Mouse (Mus musculus) retina, embryonic 14.5 days (tissue): Measurements from ENCODE around the gene Swt1.
"Not testable (repeated sequence)": the region's sequence is repeated elsewhere in the genome, so short reads cannot be mapped to it uniquely, and the experiment has no call there.

Experiments
- DNase-seq: peaks from one replicate; pipeline ENCODE4 v3.0.0-alpha.2; 2015; ENCODE audit warnings: low spot score

The Swt1 gene

DNA sequence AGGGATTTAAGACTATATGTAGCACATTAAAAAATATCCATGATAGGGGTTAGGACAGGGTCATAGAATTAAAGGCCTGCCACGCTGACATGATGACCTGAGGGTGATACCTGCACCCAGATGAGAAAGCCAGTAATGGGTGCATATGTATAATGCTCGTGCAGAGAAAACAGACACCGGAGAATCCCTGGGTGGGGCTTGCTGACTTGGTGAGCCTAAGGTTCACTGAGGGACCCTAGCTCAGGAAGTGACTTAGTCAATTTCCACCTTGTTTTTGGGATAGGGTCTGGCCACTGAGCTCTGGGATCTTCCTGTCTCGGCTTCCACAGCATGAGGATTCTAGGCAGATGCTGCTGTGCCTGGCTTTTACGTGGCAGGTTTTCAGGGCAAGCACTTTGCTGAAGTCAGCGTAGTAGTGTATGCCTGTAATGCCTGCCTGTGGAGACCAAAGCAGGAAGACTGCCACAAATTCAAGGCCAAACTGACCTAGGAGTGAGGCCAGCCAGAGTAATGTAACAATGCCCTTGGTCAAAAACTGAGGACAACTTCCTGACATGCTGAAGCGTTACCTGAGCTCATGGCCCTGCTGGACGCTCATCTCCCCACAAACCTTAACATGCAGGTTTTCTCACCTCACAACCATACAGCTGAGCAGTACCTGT is 61.2 kb downstream of the Swt1 start:
- DNase-seq, result no peak

GRCm38 (mm10) chr1:151359374-151359773 is 68.9 kb downstream of the Swt1 start:
- DNase-seq, result no peak

DNA sequence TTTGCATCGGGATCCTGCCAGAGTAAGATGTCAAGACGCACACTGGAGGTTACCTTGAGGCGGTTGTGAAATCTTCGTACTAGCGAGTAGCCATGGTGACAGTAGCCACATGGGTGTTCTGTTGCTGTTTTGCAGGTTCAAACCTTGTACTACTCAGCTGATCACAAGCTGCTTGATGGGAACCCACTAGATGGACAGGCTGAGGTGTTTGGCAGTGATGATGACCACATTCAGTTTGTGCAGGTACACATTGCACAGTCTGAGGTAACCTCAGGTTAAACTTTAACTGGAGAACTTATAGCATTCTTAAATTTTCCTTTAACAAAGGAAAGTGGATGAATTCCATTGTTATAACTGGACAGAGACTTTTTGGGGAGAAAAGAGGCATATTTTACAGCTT is 72.3 kb downstream of the Swt1 start:
- DNase-seq, result no peak

DNA sequence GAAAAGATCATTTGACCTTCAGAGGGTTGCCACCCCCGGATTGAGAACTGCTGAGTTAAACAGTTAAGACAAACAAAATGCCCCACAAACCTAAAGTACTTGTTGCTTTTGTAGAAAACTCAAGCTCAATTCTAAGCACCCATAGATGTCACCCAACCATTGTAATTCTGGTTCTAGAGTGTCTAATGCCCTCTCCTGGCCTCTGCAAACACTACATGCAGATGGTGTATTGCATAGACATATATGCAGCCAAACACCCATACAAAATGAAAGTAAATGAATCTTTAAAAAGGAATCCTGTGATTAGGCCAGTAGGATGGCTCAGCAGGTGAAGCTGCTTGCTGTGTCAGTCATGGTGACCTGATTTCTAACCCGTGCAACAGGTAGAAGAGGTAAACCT is 75.3 kb downstream of the Swt1 start:
- peak; percentile 58 for DNase-seq

DNA sequence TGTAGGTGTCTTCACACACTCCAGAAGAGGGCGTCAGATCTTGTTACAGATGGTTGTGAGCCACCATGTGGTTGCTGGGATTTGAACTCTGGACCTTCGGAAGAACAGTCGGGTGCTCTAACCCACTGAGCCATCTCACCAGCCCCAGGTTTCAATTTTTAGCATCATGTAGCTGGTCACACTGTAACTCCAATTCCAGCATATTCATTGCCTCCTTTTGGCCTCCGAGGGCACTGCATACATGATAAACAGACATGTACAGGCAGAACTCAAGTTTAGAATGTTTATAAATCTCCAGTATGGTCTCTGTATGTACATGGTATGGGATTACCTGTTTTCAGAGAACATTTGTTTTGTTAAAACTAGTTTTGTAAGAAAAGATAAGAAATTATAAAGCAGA is 80.0 kb downstream of the Swt1 start:
- not testable (repeated sequence) for DNase-seq

DNA sequence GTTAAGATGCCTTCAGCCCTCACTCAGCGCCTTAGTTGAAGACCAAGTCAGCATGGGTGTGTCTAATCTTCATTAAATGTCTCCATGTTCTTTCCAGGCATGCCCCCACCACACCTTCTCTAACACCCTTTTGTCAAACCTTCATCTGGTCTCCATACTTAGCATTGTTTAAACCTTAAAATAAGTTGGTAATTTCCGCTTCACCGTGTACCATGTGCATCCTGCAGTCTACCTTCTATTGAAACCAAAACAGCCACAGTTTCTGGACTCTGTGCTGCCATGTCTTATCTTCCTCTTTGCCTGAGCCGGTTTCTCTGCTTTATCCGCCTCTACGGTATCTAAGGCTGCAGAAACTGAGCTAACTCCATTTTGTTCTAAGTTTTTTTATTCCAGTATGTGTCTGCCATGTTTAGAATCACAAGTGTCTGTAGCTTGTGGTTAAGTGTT is 81.6 kb downstream of the Swt1 start:
- DNase-seq, result no peak

- no peak for DNase-seq
Measured at GRCm38 (mm10) chr1:151345863-151346195, 82.4 kb downstream of the Swt1 start.

DNA sequence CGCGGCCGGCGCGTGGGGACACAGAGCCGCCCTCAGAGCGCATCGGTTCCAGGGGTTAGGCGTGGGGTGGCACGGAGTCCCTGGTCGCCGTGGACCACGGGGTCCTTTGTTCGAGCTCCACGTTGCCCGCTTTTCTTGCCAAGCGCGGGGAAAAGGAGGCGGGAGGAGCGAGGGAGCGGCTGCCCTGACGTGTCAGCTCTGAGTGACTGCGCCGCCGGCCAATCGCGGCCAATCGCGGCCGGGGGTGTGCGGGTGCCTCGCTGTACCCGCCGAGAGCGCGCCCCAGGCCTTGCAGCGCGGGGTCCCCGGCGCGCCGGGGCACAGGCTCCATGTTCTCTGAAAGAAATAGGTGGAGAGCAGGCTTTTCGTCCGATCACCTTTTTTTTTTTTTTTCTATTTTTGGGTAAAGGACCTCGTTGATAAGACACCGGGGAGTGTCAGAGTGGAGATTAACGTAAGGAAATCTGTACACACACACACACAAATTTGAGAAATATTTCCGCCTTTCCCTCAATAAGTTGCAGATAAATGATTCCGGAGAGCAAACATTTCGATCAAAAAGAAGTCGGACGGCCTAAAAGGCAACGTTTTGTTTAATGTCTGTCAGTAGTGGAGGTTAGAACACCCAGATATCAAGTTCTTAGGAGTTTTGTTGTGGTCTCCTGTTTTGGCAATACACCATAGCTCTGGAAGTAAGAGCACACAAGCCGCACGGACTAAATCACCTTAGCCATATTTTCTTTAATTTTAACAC is 83.0 kb downstream of the Swt1 start:
- peak; percentile 93 for DNase-seq

DNA sequence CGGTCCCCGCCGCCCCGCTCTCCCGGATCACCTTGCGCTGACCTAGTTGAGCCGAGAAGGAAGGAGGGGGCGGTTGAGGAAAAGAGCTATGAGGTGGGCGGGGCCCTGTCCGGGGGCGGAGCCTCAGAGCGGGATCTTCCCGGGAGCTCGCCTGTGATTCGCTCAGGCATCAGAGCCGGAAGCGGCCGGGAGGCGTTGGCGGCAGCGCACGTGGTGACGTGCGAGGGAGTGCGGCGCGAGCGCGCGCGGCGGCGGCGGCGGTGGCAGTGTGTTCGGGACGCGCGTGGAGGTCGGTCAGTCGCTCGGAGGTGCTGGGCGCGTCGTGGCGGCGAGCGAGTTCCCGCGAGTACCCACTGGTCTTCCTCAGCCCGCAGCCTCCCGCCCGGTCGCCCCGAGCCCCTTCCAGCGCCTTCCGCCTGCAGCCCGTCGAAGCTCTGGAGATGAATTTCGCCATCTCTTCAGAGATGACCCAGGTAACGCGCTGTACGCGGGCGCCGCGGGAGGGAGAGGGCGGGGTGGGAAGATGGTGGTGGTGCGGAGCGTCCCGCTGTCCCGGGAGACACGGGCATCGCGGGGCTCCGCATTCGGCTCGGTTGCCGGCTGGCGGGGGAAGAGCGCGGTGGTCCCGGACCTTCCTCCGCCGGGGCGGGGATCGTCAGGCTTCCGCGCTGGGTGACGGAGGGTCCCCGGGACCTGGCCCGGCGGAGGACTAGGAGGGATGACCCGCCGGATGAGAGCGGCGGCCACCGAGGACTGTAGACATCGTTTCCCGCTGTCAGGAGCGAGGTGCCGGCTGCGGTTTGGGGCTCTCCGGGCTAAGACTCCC is 83.8 kb downstream of the Swt1 start, which contains the start of gene Ivns1abp:
Ivns1abp (plus strand) TSS at position 195 of the 826 bp plus-strand sequence.
- DNase-seq, result peak; percentile 97

DNA sequence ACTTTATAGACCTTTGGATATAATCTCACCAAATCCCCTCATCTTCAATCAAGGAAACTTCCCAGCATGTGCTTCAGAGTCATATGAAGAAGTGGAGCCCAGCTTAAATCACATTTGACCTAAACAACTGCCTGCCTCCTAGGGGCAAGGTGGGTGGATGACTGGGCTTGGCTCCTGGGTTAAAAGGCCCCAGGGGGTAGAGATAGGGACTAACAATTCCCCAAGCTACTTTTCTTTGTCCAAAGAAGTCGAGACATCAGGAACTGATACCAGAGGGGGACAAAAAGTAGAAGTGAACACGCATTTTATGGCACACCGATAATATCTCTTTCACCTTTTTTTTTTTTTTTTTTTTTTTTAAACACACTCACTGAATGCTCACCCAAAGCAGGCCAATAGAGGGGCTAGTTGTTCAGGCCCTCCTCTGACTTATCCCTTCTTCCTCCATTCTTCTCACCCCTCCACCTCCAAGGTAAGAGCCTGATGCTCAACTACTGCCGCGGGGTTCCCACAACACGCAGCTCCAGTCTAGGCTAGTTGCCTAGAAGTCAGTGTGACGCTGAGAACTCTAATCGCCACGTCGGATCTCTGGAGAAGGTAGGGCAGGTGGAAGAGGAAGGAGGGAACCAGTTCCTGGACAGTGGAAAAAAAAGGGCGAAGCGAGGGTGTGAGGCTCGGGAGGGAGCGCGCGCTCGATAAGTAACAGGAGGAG is 84.5 kb downstream of the Swt1 start:
- DNase-seq, result peak; percentile 49

GRCm38 (mm10) chr1:151342968-151343367 is 85.3 kb downstream of the Swt1 start:
- DNase-seq, result no peak

- DNase-seq, result no peak
Measured at GRCm38 (mm10) chr1:151342311-151342710, 85.9 kb downstream of the Swt1 start.

DNA sequence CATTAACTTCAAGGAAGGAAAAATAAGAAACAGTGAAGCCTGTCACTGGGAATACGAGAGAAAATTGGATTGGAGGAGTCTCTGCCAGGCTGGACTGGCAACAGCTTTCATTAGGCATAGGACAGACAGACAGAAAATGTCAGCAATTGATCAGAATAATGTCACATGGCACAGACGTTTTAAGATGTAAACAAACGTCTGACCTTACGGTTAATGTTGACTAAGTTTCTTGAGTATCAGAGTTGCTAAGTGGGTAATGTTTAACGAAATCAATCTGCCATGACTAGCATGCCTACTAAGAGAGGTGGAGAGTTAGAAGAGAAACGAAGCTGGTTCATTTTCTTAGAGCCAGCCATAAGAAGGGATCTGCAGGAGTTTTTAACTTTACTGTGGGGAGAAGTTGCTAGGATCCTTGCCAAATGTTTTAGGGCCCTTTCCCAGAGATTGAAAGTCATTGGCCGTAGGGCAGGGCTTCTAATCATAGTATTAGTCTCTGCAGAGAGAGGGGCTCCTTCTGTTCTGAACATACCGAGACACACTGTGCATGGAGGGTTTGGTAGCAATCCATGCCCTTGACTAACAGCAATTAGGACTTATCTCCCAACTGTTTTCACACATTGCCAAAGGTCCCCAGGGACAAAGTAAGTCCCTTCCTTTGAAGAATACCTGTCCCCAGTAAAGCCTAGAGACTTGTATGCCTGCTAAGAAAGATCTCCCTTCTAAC is 86.8 kb downstream of the Swt1 start:
- no peak for DNase-seq

DNA sequence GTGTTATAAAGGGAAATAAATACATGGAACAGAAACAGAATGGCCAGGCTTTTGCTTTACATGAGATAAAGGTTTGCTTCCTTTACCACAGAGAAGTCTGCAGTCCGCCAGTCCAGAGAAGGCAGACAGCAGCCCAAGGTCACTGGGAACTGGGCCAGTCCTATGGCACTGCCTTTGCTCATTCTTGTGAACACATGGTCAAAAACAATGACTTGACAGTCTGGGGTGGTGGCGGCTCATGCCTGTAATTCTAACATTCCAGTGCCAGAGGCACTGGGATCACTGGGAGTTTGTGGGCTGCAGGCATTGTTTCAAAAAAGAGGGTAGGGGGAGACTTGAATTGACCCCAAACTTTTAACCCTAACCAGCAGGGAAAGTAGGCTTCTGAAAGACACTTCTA is 89.3 kb downstream of the Swt1 start:
- peak; percentile 38 for DNase-seq

- DNase-seq, result no peak
Measured at GRCm38 (mm10) chr1:151338234-151338633, 90.0 kb downstream of the Swt1 start.

GRCm38 (mm10) chr1:151332819-151333218 is 95.4 kb downstream of the Swt1 start:
- DNase-seq, result no peak

DNA sequence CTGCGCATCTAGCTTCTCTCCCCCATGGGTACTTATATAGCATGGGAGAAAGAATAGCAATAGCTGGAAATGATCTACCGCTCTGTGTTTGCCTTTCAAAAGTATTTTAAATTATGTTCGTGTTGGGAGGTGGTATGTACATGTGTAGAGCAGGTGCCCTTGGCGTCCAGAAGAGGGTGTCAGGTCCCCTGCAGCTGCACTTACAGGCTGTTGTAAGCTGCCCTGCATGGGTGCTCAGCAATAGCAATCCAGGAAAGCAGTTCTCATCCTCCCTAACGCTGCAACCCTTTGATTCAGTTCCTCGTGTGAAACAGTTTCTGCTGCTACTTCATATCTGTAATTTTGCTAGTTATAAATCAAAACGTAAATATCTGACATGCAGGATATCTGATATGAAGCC is 98.7 kb downstream of the Swt1 start:
- no peak for DNase-seq

- no peak for DNase-seq
Measured at GRCm38 (mm10) chr1:151328341-151329097, 99.7 kb downstream of the Swt1 start.

GRCm38 (mm10) chr1:151325328-151325727 is 102.9 kb downstream of the Swt1 start:
- DNase-seq, result no peak

DNA sequence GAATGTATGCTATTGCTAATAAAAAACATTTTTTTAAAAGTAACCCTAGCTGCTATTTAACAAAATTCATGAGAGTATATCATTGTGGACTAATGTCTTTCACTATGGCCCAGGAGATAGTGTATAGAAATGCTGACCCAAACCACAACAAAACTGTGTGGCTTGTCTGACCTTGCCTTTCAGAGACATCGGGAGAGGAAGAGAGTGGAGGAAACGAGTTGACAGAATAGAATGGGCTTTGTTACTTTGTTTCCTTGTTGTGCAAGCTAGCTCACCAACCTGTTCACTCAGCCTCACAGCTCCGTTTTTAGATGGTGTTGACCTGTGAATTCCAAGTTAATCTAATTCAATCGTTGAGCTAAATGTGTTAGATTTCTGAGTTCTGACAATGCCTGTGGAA is 107.8 kb downstream of the Swt1 start:
- DNase-seq, result no peak

GRCm38 (mm10) chr1:151319267-151319666 is 109.0 kb downstream of the Swt1 start:
- DNase-seq, result no peak
